Mouse (Mus musculus) lung, embryonic 14.5 days (tissue): ENCODE data around the gene Mrpl24. TPM values are rescaled to one million over a fixed set of nuclear protein-coding genes. Genes with fewer than 3 reads are reported as not detected.
"Not testable (repeated sequence)": the region's sequence is repeated elsewhere in the genome, so short reads cannot be mapped to it uniquely, and the experiment has no call there.

Experiments used
- ATAC-seq: fragments of 200-750 bp; cut with Nextera tagmentation; 2 replicates; pipeline ENCODE4 v1.8.0; 2017; ENCODE audit warnings: mild to moderate bottlenecking, moderate TSS enrichment, moderate library complexity; ENCODE audit not compliant: insufficient read depth
- DNase-seq: peaks from one replicate; pipeline ENCODE4 v3.0.0-alpha.2; 2015
- H3K27ac ChIP-seq: fragments of 300-500 bp; sonication (generic); 2 replicates; pipeline ENCODE4 v1.5.1; 2014; ENCODE audit warnings: low read depth, mild to moderate bottlenecking, moderate library complexity
- H3K27me3 ChIP-seq: fragments of 300-500 bp; sonication (generic); 2 replicates; pipeline ENCODE4 v1.6.1; 2014; ENCODE audit warnings: low read length, control low read depth; ENCODE audit not compliant: insufficient read depth
- H3K36me3 ChIP-seq: fragments of 300-500 bp; sonication (generic); 2 replicates; pipeline ENCODE4 v1.6.1; 2014; ENCODE audit warnings: control low read depth; ENCODE audit not compliant: insufficient read depth
- H3K4me1 ChIP-seq: fragments of 300-500 bp; sonication (generic); 2 replicates; pipeline ENCODE4 v1.6.1; 2014; ENCODE audit warnings: antibody characterized with exemption, control low read depth; ENCODE audit not compliant: insufficient read depth
- H3K4me2 ChIP-seq: fragments of 300-500 bp; sonication (generic); 2 replicates; pipeline ENCODE4 v1.6.1; 2014; ENCODE audit warnings: mild to moderate bottlenecking
- H3K4me3 ChIP-seq: fragments of 300-500 bp; sonication (generic); 2 replicates; pipeline ENCODE4 v1.5.1; 2014; ENCODE audit warnings: low read depth, low read length
- H3K9ac ChIP-seq: fragments of 300-500 bp; sonication (generic); 2 replicates; pipeline ENCODE4 v1.6.1; 2014
- H3K9me3 ChIP-seq: fragments of 300-500 bp; sonication (generic); 2 replicates; pipeline ENCODE4 v1.6.1; 2016; ENCODE audit warnings: low read depth, low read length, control low read depth
- CTCF ChIP-seq: IDR thresholded peaks from 2 replicates; pipeline ENCODE4 v1.5.1; 2016; ENCODE audit warnings: antibody characterized with exemption, low read depth
- WGBS: fragments of 180-500 bp; shearing (Covaris S2); extraction: QIAGEN DNeasy Blood & Tissue Kit; methylation state at CpG from one replicate; pipeline ENCODE4 v1.1.7; 2014; 5-methylcytosine and 5-hydroxymethylcytosine counted together
- polyA plus RNA-seq: library from polyadenylated mRNA; unstranded; fragments of >200 nt; fragmentation: Nextera tagmentation; extraction: Ambion mirVana; gene quantifications from 2 replicates; pipeline ENCODE4 v1.2.1, GENCODE M21; 2014

Gene Mrpl24
- polyA plus RNA-seq, 1 experiment from 2014 or later: 65.5 TPM

DNA sequence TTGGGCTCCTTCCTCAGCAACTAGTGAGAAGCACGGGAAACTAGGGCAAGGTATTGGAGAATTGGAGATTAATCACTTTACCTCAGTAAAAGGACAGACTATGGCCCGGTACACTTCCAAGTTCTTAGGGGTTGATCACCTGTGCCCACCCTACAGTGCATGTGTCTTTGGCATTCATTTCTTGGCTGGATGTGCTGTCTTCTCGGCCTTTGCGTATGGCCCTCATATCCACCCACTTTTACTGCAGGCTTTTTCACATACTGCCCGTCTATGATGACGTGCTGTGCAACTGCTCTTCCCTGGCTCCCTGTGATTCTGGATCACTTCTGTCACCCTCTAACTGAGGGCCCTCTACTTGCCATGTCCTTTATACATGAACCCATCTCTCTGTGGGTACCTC lies 32.9 kb upstream of the Mrpl24 start:
- DNase-seq (peak; percentile 8), ATAC-seq (no peak)
- Histone ChIP-seq H3K4me3 (peak overlapping the region; percentile 89), H3K27ac (no peak overlapping the region), H3K9me3 (no peaks in the 10 kb centered on the region), H3K27me3 (no peaks in the 10 kb centered on the region), H3K4me1 (peaks cover 6% of the 10 kb centered on the region), H3K9ac (no peak overlapping the region), H3K36me3 (peaks cover 6% of the 10 kb centered on the region; the same call in 1 of the 2 replicates), H3K4me2 (peak overlapping the region; percentile 58)
- TF ChIP-seq CTCF: no peak
- WGBS: 84% methylated on average over 6 of the region's 6 CpGs

DNA sequence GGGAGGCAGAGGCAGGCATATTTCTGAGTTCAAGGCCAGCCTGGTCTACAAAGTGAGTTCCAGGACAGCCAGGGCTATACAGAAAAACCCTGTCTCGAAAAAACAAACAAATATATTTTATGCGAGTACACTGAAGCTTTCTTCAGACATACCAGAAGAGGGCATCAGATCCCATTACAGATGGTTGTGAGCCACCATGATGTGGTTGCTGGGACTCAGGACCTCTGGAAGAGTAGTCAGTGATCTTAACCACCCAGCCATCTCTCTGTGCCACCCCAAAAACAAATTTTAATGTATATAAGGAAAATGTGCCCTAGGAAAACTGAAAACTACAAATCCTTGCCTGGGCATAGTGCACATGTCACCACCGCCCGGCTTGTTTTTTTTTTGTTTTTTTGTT lies 31.9 kb upstream of the Mrpl24 start:
- not testable (repeated sequence) for H3K27ac ChIP-seq, H3K9ac ChIP-seq, ATAC-seq, H3K9me3 ChIP-seq, H3K4me2 ChIP-seq, H3K36me3 ChIP-seq, H3K27me3 ChIP-seq, H3K4me3 ChIP-seq, DNase-seq, H3K4me1 ChIP-seq
- WGBS: 79% methylated on average over 4 of the region's 4 CpGs
- 0 out of 2 replicates have a peak, but pooled peaks have one; percentile 6 for TF ChIP-seq CTCF

DNA sequence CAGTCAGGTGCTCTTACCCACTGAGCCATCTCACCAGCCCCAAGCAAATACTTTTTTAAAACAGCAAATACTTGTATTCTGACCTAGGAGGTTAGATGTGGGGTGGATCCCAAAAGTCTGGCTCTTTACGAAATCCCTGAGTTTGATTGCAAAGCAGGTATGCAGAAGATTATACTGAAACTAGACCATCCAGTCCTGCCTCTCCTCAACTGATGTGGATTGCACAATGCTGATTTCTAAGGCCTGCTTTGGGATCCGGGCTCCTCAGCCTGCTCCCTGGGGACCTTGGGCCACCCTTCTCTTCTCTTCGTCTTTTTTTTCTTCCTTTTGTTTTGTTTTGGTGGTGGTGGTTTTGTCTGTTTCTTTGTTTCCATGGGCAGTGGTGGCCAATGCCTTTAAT lies 27.8 kb upstream of the Mrpl24 start:
- TF ChIP-seq CTCF: no peak
- H3K36me3 ChIP-seq: no peaks in the 10 kb centered on the region
- no peak overlapping the region for H3K4me2 ChIP-seq
- no peak overlapping the region for H3K9ac ChIP-seq
- ATAC-seq: no peak
- H3K27me3 ChIP-seq: no peaks in the 10 kb centered on the region
- no peaks in the 10 kb centered on the region for H3K9me3 ChIP-seq
- 62% methylated on average over 3 of the region's 3 CpGs for WGBS
- no peak overlapping the region for H3K27ac ChIP-seq
- H3K4me1 ChIP-seq: no peaks in the 10 kb centered on the region
- DNase-seq: no peak
- no peak overlapping the region for H3K4me3 ChIP-seq

DNA sequence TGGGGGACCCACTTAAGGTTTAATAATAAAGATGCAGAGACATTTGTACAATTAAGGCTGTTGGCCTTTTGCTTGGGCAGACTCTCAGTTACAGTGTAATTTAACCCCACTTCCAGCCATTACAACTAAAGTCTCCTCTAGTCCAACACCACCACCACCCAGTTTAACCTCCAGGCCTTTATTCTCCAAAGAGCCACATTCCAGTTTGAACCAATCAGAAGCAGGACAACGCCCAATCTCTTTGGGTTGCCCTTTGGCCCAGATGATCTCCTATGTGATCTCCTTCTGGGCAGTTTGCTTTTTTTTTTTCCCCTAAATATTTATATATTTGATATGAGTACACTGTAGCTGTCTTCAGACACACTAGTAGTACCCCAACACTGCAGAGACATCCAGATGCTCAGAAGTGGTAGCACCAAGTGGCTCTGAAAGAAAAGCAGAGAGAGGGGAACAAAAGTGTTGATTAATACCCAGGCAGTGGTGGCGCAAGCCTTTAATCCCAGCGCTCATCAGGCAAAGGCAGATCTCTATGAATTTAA lies 25.9 kb upstream of the Mrpl24 start:
- Histone ChIP-seq H3K4me2 (no peak overlapping the region), H3K4me3 (no peak overlapping the region), H3K27ac (no peak overlapping the region), H3K36me3 (no peaks in the 10 kb centered on the region), H3K27me3 (no peaks in the 10 kb centered on the region), H3K9me3 (no peaks in the 10 kb centered on the region), H3K9ac (no peak overlapping the region), H3K4me1 (no peaks in the 10 kb centered on the region)
- no peak for DNase-seq
- WGBS: 68% methylated on average over 3 of the region's 3 CpGs
- no peak for ATAC-seq
- no peak for TF ChIP-seq CTCF

DNA sequence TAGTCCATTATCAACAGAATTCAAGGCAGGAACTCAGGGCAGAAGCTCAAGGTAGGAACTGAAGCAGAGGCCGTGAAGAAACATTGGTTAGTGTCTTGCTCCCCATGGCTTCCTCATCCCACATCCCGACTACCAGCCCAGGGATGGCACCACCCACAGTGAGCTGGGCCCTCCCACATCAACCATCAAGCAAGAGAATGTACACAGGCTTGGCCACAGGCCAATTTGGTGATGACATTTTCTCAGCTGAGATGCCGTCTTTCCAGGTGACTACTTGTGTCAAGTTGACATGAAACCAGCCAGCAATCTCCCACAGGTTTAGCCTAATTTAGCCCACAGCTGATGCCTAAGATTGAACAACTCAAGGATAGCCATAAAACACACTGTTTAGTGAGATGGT lies 20.0 kb upstream of the Mrpl24 start:
- Histone ChIP-seq H3K27me3 (no peaks in the 10 kb centered on the region), H3K9me3 (no peaks in the 10 kb centered on the region), H3K36me3 (no peaks in the 10 kb centered on the region), H3K4me2 (no peak overlapping the region), H3K9ac (no peak overlapping the region), H3K27ac (no peak overlapping the region), H3K4me1 (no peaks in the 10 kb centered on the region), H3K4me3 (no peak overlapping the region)
- 63% methylated on average over 3 of the region's 3 CpGs for WGBS
- no peak for TF ChIP-seq CTCF
- no peak for DNase-seq
- no peak for ATAC-seq

DNA sequence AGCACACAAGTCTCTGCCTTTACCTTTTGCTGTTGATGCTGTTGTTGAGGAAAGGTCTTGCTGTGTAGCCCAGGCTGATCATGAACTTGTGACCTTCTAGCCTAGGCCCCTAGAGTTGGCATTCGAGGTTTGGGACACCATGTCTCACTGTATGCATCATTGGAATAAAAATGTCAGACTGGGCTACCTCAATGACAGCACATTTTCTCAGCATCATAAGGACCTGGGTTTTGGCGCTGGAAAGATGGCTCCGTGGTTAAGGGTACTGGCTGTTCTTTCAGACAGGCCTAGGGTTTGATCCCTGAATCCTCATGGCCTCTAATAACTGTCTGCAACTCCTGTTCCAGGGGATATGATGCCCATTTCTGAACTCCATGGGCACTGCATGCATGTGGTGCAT lies 19.5 kb upstream of the Mrpl24 start:
- no peak for TF ChIP-seq CTCF
- H3K9ac ChIP-seq: no peak overlapping the region
- no peak overlapping the region for H3K4me2 ChIP-seq
- no peak overlapping the region for H3K4me3 ChIP-seq
- no peak for DNase-seq
- WGBS: 71% methylated on average over 3 of the region's 3 CpGs
- H3K27me3 ChIP-seq: no peaks in the 10 kb centered on the region
- H3K4me1 ChIP-seq: no peaks in the 10 kb centered on the region
- no peaks in the 10 kb centered on the region for H3K36me3 ChIP-seq
- no peak for ATAC-seq
- H3K27ac ChIP-seq: no peak overlapping the region
- no peaks in the 10 kb centered on the region for H3K9me3 ChIP-seq

DNA sequence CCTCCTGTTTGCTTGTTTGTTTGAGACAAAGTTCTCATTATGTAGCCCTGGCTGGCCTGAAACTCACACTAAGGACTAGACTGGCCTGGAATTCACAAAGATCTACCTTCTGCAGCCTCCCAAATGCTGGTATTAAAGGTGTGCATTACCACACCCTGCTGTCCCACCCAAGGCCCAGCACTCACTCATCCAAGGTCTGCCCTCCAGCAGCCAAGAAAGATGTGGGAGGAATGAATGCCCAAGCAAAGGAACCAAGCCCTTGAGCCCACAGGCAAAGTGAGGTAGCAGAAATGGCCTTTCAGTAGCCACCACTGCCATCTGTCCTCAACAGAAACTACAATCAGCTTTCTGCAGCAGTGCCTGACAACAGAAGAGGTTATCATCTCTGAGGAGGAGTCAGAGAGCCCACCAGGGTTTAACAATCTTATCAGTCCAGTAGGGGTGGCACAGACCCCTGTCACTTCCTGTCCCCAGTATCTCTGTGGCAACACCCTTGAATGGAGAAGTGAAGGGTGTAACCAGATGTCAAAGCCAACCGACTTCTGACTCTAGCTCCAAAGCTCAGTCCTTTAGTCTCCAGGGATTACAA lies 18.2 kb upstream of the Mrpl24 start:
- Histone ChIP-seq H3K27ac (no peak overlapping the region), H3K9ac (no peak overlapping the region), H3K27me3 (no peaks in the 10 kb centered on the region), H3K4me2 (no peak overlapping the region), H3K4me1 (no peaks in the 10 kb centered on the region), H3K36me3 (no peaks in the 10 kb centered on the region), H3K9me3 (no peaks in the 10 kb centered on the region), H3K4me3 (no peak overlapping the region)
- no peak for DNase-seq
- WGBS: 17% methylated on average over 1 of the region's 1 CpGs
- no peak for TF ChIP-seq CTCF
- ATAC-seq: no peak

DNA sequence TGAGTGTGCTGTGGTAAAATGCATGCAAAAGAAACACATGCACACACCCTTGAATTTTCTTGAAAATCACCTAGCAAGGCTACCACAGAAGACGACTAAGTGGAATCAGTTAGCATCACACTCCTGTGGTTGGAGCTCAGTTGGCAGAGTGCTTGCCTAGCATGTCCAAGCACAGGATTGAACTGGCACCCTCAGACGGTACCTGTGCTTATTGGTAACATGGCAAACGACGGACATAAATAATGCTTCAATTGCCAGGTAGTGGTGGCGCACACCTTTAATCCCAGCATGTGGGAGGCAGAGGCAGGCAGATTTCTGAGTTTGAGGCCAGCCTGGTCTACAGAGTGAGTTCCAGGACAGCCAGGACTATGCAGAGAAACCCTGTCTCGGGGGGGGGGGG lies 17.3 kb upstream of the Mrpl24 start:
- H3K27me3 ChIP-seq, H3K36me3 ChIP-seq, DNase-seq, H3K9ac ChIP-seq, H3K27ac ChIP-seq, H3K4me2 ChIP-seq, H3K4me3 ChIP-seq, H3K4me1 ChIP-seq, H3K9me3 ChIP-seq, ATAC-seq: not testable (repeated sequence)
- WGBS: 76% methylated on average over 6 of the region's 6 CpGs
